Mouse (Mus musculus) MN1 (cell line): Measurements from ENCODE around the gene Spen.

Source experiments
- DNase-seq: peaks from one replicate; pipeline ENCODE4 v3.0.0-alpha.2; 2016; ENCODE audit warnings: low spot score

Spen gene

DNA sequence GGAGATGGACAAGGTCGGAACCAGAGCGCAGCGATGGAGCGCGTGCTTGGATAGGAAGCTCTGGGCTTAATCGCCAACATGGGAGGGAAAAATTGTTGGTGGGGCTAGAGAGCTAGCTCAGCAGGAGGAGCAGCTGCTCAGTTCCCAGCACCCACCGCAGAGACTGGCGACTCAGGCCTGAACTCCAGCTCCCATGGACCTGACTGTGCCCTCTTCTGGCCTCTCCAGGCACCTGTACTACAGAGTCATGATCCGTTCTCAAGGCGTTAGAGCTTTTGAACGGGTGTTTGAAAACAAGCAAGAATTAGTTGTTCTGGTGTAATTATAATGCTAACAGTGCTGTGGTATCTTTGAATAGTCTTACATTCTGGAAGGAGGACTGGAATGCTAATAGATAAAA lies 9.5 kb downstream of the Spen start:
- no peak for DNase-seq

- no peak for DNase-seq
These were observed 11.3 kb downstream of the Spen start for GRCm38 (mm10) chr4:141526936-141527650.

GRCm38 (mm10) chr4:141525940-141526339 lies 12.5 kb downstream of the Spen start:
- no peak for DNase-seq

DNA sequence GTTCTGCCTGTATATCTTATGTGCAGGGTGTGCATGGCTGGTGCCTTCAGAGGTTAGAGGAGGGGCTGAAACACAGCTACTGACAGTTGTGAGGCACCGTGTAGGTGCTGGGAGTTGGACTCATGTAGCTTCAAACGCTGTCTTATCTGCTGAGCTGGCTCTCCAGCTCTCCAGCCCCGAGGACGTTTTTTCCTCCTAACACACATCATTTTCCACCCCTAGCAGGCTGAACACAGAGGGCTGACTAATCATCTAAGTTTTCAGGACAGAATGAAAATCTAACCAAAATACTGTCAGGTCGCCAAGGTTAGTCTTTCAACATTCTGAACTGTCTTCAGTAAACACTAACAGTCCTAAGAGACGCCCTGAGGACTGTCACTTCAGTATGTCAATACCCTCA lies 13.7 kb downstream of the Spen start:
- DNase-seq: no peak

DNA sequence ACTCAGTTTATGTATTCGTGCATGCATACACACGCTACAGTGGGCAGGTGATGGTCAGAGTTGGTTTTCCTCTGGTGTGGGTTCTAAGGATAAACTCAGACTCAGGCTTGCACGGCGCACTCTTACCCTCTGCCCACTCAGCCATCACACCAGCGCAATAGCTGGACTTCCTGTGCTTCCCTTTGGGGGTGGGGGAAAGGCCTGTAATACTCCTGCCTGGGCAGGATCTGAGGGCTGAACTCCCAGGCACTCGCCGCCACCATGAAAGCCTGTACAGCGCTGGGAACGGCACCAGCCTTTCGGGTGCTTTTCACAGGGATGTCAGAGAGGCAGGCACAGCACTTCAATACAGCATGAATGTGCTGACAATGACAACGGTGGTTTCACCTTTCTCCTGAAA lies 15.3 kb downstream of the Spen start:
- no peak for DNase-seq

- peak; percentile 18 for DNase-seq
These were observed 20.0 kb downstream of the Spen start for GRCm38 (mm10) chr4:141518386-141518785.

DNA sequence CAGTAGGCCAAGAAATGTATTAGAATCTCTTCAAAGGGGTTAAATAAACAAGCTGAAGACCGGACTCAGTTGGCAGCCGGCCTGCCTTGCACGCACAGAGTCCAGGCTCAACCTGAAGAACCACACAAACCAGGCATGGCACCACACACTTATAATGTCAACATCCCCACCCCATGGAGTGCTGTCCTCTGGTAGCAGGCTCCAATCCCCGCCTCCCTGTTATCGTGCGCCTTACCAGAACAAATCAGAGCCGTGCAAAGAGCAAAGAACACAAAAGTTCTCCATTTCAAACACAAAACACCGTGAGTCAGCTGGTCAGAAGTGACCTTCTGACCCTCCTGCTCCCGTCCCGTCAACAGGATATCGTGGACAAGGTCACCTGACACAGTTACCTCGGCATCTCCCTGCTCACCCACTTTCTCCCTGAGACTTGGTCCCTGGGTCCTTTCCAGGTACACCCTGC lies 24.2 kb downstream of the Spen start:
- DNase-seq: no peak

- DNase-seq: no peak
These were observed 26.3 kb downstream of the Spen start for GRCm38 (mm10) chr4:141512145-141512544.

DNA sequence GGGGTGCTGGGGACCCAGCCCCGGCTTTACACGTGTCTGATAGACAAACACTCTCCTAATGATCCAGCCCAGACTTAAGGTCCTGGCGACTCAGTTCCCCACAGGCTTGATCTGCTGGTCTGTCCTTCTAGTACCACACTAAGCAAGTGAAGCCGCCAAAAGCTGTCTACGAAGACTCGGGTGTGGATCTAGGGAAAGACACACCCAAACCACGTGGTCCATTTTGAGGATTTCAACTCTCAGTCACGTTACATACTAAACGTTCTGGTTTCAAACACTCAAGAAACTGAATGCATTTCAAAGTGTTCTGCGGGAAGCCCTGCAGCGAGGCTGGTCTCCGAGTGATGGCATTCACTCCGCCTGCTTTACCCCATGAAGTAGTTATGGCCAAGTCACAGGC lies 27.9 kb downstream of the Spen start:
- no peak for DNase-seq

DNA sequence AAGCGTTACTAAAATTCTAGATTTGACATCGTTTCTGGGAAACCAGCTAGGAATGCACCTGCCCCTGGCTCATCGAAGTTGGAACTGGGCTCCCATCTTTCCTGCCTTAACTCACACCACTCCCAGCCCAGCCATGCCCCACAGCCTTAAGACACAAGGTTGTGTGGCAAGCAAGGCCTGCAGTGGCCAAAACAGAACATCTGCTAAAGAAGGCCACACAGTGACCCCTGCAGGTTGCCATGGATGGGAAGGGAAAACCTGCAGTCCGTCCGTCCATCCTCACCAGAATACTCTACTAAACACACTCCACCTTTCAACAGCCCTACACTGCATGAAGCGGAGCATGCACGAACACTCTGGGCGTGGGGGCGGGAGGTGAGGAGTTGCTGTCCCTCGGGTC lies 31.5 kb downstream of the Spen start:
- DNase-seq: peak; percentile 82

GRCm38 (mm10) chr4:141506352-141506751 lies 32.0 kb downstream of the Spen start:
- DNase-seq: peak; percentile 95

DNA sequence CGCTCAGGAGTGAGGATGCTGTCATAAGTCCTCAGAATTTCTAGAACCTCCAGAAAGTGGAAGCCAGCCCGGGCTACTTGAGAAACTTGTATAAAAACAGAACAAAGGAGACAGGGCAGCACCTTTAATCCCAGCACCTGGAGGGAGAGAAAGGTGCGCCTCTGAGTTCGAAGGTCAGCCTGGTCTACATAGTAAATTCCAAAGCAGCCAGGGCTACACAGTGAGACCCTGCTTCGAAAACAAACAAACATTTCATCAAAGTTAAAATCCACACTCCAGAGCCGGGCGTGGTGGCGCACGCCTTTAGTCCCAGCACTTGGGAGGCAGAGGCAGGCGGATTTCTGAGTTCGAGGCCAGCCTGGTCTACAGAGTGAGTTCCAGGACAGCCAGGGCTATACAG lies 32.6 kb downstream of the Spen start:
- DNase-seq: no peak

DNA sequence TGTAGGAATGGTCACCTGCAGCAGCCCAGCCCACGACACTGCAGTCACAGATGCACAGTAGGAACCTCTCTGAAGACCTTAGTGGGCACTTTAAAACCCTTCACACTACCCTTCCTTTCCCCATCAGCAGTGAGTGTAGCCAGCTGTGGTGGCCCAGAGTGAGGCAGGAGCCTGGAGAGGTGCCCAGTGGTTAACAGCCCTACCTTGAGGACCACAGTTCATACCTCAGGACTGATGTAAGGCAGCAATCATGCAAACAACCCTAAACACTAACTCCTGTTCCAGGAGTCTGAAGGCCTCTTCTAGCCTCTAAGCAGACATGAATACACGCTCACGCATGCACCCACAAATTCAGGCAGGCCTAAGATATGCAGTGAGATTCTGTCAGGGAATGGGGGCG lies 33.9 kb downstream of the Spen start:
- DNase-seq: no peak

- no peak for DNase-seq
These were observed 35.7 kb downstream of the Spen start for GRCm38 (mm10) chr4:141502723-141503122.

DNA sequence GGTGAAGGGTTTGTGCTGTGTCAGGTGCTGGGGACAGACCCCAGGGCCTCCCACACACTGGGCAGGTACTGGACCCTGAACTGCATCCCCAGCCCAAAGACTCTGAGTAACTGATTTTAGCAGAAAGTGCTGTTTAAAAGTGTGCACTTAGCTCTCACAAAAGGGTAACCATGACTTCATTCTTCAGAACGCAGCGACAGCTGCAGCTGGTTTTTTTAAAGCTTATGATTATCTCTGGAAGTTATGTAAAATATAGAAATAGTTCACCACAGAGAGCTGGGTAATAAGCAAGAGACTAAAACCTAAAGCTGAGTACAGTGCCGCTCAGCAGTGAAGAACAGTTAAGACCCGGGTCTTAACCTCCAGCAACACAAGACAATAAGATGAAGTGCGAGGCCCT lies 37.3 kb downstream of the Spen start:
- DNase-seq: no peak

- no peak for DNase-seq
These were observed 37.8 kb downstream of the Spen start for GRCm38 (mm10) chr4:141500637-141501036.

DNA sequence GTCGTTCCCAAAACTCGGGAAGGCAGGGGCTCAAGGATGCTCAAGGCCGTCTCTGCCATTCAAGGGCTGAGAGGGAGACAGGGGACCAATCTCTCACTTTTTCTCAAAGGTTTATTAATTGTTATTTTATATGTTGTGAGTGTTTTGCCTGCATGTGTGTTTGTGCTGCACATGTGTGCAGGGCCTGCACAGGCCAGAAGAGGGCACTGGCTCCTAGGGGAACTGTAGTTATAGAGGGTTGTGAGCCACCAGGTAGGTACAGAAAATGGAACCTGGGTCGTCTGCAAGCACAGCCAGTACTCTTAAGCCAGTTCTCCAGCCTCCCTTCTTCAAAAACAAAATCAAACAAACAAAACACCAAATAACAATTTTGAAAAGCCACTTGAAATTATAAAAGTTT lies 49.7 kb downstream of the Spen start:
- no peak for DNase-seq

DNA sequence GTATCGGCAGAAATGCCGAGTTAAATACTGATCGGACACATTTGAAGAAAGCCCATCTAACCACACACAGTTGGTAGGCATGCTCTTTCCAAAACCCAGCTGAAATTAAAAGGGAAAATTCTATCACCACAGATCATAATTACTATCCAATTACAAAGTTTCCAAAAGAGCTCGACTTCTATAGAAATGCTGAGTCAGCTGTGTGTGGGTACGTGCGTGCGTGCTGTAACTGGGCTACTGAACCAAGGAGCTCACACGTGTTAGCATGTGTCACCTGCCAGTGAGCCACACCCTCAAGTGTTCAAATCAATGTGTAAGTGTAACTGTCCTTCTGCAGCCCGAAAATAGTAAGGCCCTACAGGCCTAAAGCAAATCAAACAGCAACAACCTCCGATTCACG lies 50.8 kb downstream of the Spen start:
- DNase-seq: no peak

- no peak for DNase-seq
These were observed 54.3 kb downstream of the Spen start for GRCm38 (mm10) chr4:141484071-141484470.

- no peak for DNase-seq
These were observed 59.0 kb downstream of the Spen start for GRCm38 (mm10) chr4:141479411-141479810.

GRCm38 (mm10) chr4:141478794-141479193 lies 59.6 kb downstream of the Spen start:
- no peak for DNase-seq

DNA sequence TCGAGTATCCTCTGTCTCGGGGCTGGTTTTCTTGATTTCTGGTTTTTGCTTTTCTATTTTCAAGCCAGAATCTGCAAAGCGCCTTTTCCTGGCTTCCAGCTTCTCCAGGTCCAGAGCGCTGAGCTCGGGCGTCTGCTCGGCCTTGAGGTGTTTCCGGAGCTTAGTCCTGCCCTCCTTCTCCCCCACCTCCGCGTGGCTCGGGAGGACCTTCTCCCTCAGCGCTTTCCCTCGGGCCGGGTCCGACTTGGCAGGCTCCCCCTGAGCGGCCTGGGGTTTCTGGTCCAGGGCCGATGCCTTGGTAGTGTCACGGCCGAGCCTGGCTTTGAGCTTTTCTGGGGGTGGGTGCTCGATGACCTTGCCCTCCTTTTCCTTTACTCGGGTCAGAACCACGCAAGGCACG lies 60.2 kb downstream of the Spen start:
- no peak for DNase-seq

DNA sequence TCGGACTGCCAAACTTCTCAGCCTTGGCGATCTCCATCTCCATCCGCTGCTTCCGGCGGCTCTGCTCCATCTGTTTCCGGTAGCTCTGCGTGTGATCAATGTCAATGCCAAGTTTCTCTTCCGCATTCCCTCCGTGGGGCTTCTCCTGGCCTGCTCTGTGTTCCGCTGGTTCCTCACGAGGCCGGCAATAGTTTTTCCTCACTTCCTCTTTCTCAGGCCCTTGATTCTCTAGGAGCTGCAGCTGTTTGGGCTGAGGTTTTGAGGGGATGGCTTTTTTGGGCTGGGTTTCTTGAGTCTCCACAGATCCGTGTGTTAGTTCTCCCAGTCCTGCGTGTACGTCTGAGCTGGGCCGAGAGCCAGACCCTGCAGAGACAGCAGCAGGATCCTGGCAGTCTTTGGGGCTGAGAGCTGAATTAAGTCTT lies 60.7 kb downstream of the Spen start:
- no peak for DNase-seq

DNA sequence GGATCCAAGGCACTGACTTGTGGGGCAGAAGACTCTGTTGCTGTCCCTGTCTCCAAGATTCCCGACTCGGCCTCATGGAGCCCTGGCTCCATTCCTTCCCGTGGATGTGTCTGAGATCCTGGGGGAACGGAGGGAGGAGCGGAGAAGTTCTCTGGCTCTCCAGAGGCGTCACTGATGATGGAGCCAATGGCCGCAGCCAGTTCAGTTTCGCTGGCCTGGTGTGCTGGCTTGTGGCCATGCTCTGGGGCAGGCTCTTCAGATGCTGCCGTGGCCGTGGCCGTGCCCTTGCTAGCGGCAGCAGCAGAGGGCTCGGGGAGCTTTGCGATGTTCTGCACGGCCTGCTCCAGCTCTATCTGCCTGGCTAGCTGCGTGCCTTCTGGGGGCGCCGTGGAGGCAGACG lies 64.0 kb downstream of the Spen start:
- no peak for DNase-seq
